Mouse (Mus musculus): ENCODE measurements at regions not wholly inside any gene's neighbourhood (a gene's known extent, or its start where the extent isn't known, plus 50 kb on each side); places are given as distances from the start of the nearest gene placed in this dataset.

DNA sequence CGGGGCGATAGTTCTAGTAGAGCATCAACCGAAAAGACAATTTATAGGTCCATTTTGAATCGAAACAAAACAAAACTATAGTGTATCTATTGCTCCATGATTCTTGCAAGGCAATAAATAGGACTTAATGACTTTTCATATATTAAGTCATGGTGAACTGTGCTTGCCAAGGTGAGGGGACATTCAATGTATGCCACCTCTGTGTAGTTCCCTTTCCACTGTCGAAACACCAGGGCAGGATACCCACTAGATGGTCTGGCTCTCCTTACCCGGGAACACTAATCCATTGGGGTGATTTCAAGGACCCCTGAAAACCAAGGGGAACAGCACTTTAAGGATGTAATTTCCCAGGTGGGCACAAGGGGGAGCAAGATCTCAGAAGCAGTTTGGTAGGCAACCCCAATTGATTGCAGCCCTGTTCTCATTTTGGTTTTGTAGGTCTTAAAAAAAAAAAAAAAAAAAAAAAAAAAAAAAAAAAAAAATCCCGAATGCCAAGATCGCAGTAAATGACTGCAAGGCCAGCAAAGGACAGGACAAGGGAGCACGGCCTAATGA, 96.9 kb upstream of the L3mbtl4 start:
- no peak for ATAC-seq

DNA sequence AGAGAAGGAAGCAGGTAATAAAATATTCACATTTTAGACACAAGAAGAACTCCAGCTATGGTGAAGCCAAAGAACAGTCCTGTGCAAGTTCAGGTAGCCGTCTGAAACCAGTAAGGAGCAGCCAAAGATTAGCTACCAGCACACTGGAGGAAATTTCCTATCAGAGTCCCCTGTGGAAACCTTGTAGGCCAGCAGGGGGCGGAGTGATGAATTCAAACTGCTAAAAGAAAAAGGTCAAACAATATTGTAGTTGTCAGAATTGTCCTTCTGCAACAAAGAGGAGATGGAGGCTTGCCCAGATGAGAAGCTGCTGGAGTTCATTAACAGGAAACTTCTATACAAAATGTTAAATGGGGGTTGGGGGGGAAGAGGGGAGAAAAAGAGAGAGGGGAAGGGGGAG, 95.8 kb upstream of the L3mbtl4 start:
- Histone ChIP-seq H3K27me3 (replicated peaks; ENCODE audit: control insufficient read depth, insufficient read depth, low read length) (no peaks in the 10 kb centered on the region), H3K4me3 (ENCODE audit: low read length) (no peak overlapping the region), H3K27ac (ENCODE audit: low read length) (no peak overlapping the region), H3K9me3 (ENCODE audit: control insufficient read depth, low read length) (no peaks in the 10 kb centered on the region), H3K4me2 (ENCODE audit: low read depth, low read length) (no peak overlapping the region), H3K9ac (ENCODE audit: low read depth, low read length) (no peak overlapping the region), H3K4me1 (ENCODE audit: control insufficient read depth, insufficient read depth, low read length) (no peaks in the 10 kb centered on the region), H3K36me3 (ENCODE audit: control insufficient read depth, insufficient read depth, low read length) (no peaks in the 10 kb centered on the region)
- ATAC-seq = no peak
- WGBS = 26% methylated on average over 2 of the region's 2 CpGs

More for the DNA sequence above, 96.9 kb upstream of the L3mbtl4 start:
- no peaks in the 10 kb centered on the region for H3K4me1 ChIP-seq (ENCODE audit: control insufficient read depth, insufficient read depth, low read length)
- H3K9me3 ChIP-seq (ENCODE audit: control insufficient read depth, low read length) = no peaks in the 10 kb centered on the region
- 61% methylated on average over 9 of the region's 9 CpGs for WGBS
- H3K9ac ChIP-seq (ENCODE audit: low read depth, low read length) = no peak overlapping the region
- no peak overlapping the region for H3K27ac ChIP-seq (ENCODE audit: low read length)
- no peak overlapping the region for H3K4me2 ChIP-seq (ENCODE audit: low read depth, low read length)
- H3K36me3 ChIP-seq (ENCODE audit: control insufficient read depth, insufficient read depth, low read length) = no peaks in the 10 kb centered on the region
- H3K4me3 ChIP-seq (ENCODE audit: low read length) = no peak overlapping the region
- no peaks in the 10 kb centered on the region for H3K27me3 ChIP-seq (replicated peaks; ENCODE audit: control insufficient read depth, insufficient read depth, low read length)

GRCm38 (mm10) chr17:68185385-68185784, 88.2 kb upstream of the L3mbtl4 start:
- Histone ChIP-seq H3K36me3 (ENCODE audit: control insufficient read depth, insufficient read depth, low read length) (no peaks in the 10 kb centered on the region), H3K9me3 (ENCODE audit: control insufficient read depth, low read length) (no peaks in the 10 kb centered on the region), H3K9ac (ENCODE audit: low read depth, low read length) (no peak overlapping the region), H3K27ac (ENCODE audit: low read length) (no peak overlapping the region), H3K4me3 (ENCODE audit: low read length) (no peak overlapping the region), H3K4me2 (ENCODE audit: low read depth, low read length) (no peak overlapping the region), H3K27me3 (replicated peaks; ENCODE audit: control insufficient read depth, insufficient read depth, low read length) (no peaks in the 10 kb centered on the region), H3K4me1 (ENCODE audit: control insufficient read depth, insufficient read depth, low read length) (no peaks in the 10 kb centered on the region)
- 36% methylated on average over 2 of the region's 2 CpGs for WGBS
- ATAC-seq = no peak; the same call in 1 of the 2 replicates

DNA sequence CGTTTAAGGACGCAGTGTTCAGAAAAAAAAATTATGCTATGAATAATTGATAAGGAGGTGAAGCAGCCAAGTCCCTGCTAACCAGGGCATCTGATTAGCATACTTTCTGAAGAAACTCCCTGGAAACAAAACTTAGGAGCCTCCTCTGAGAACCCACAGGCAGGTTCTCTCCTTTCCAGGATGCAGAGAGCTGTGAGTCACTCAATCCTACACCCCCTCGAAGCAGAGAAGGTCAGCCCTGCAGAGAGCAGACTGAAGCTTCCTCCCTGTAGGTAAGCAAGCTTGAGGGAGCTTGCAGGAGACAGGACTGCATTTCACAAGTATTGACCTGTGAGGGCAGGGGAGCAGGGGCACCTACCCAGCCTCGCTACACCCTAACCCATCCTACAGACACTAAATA, 83.7 kb upstream of the L3mbtl4 start:
- ATAC-seq = no peak
- H3K4me2 ChIP-seq (ENCODE audit: low read depth, low read length) = no peak overlapping the region
- no peaks in the 10 kb centered on the region for H3K36me3 ChIP-seq (ENCODE audit: control insufficient read depth, insufficient read depth, low read length)
- no peak overlapping the region for H3K9ac ChIP-seq (ENCODE audit: low read depth, low read length)
- H3K9me3 ChIP-seq (ENCODE audit: control insufficient read depth, low read length) = no peaks in the 10 kb centered on the region
- WGBS = 83% methylated on average over 4 of the region's 4 CpGs
- H3K4me3 ChIP-seq (ENCODE audit: low read length) = no peak overlapping the region
- H3K27me3 ChIP-seq (replicated peaks; ENCODE audit: control insufficient read depth, insufficient read depth, low read length) = no peaks in the 10 kb centered on the region
- no peak overlapping the region for H3K27ac ChIP-seq (ENCODE audit: low read length)
- H3K4me1 ChIP-seq (ENCODE audit: control insufficient read depth, insufficient read depth, low read length) = no peaks in the 10 kb centered on the region

- Histone ChIP-seq H3K9me3 (ENCODE audit: control insufficient read depth, low read length) (no peaks in the 10 kb centered on the region), H3K27me3 (replicated peaks; ENCODE audit: control insufficient read depth, insufficient read depth, low read length) (no peaks in the 10 kb centered on the region), H3K36me3 (ENCODE audit: control insufficient read depth, insufficient read depth, low read length) (no peaks in the 10 kb centered on the region), H3K4me3 (ENCODE audit: low read length) (no peak overlapping the region), H3K27ac (ENCODE audit: low read length) (no peak overlapping the region), H3K4me2 (ENCODE audit: low read depth, low read length) (no peak overlapping the region), H3K9ac (ENCODE audit: low read depth, low read length) (no peak overlapping the region), H3K4me1 (ENCODE audit: control insufficient read depth, insufficient read depth, low read length) (peaks cover 1% of the 10 kb centered on the region; the same call in 1 of the 2 replicates)
- ATAC-seq = no peak
- WGBS = 87% methylated on average over 4 of the region's 4 CpGs
Observed at GRCm38 (mm10) chr17:68205545-68205944, 68.1 kb upstream of the L3mbtl4 start.

- ATAC-seq = no peak
- Histone ChIP-seq H3K4me1 (ENCODE audit: control insufficient read depth, insufficient read depth, low read length) (peaks cover 4% of the 10 kb centered on the region; the same call in 1 of the 2 replicates), H3K36me3 (ENCODE audit: control insufficient read depth, insufficient read depth, low read length) (no peaks in the 10 kb centered on the region), H3K9ac (ENCODE audit: low read depth, low read length) (no peak overlapping the region), H3K4me2 (ENCODE audit: low read depth, low read length) (no peak overlapping the region), H3K4me3 (ENCODE audit: low read length) (no peak overlapping the region), H3K27ac (ENCODE audit: low read length) (no peak overlapping the region), H3K9me3 (ENCODE audit: control insufficient read depth, low read length) (no peaks in the 10 kb centered on the region), H3K27me3 (replicated peaks; ENCODE audit: control insufficient read depth, insufficient read depth, low read length) (no peaks in the 10 kb centered on the region)
- 52% methylated on average over 2 of the region's 2 CpGs for WGBS
Observed at GRCm38 (mm10) chr17:68208837-68209236, 64.8 kb upstream of the L3mbtl4 start.

- Histone ChIP-seq H3K4me1 (ENCODE audit: control insufficient read depth, insufficient read depth, low read length) (peaks cover 4% of the 10 kb centered on the region; the same call in 1 of the 2 replicates), H3K9me3 (ENCODE audit: control insufficient read depth, low read length) (no peaks in the 10 kb centered on the region), H3K9ac (ENCODE audit: low read depth, low read length) (no peak overlapping the region), H3K27ac (ENCODE audit: low read length) (no peak overlapping the region), H3K4me3 (ENCODE audit: low read length) (peak overlapping the region; percentile 24), H3K4me2 (ENCODE audit: low read depth, low read length) (peak overlapping the region; percentile 43), H3K36me3 (ENCODE audit: control insufficient read depth, insufficient read depth, low read length) (no peaks in the 10 kb centered on the region), H3K27me3 (replicated peaks; ENCODE audit: control insufficient read depth, insufficient read depth, low read length) (no peaks in the 10 kb centered on the region)
- 18% methylated on average over 14 of the region's 14 CpGs for WGBS
- peak; percentile 94 for ATAC-seq
Observed at GRCm38 (mm10) chr17:68210313-68211254, 63.0 kb upstream of the L3mbtl4 start.

GRCm38 (mm10) chr17:68218246-68218645, 55.4 kb upstream of the L3mbtl4 start:
- no peak for ATAC-seq
- H3K36me3 ChIP-seq (ENCODE audit: control insufficient read depth, insufficient read depth, low read length) = no peaks in the 10 kb centered on the region
- H3K27ac ChIP-seq (ENCODE audit: low read length) = no peak overlapping the region
- no peak overlapping the region for H3K4me2 ChIP-seq (ENCODE audit: low read depth, low read length)
- WGBS = 73% methylated on average over 4 of the region's 4 CpGs
- H3K4me3 ChIP-seq (ENCODE audit: low read length) = no peak overlapping the region
- no peaks in the 10 kb centered on the region for H3K27me3 ChIP-seq (replicated peaks; ENCODE audit: control insufficient read depth, insufficient read depth, low read length)
- H3K9ac ChIP-seq (ENCODE audit: low read depth, low read length) = no peak overlapping the region
- no peaks in the 10 kb centered on the region for H3K4me1 ChIP-seq (ENCODE audit: control insufficient read depth, insufficient read depth, low read length)
- H3K9me3 ChIP-seq (ENCODE audit: control insufficient read depth, low read length) = no peaks in the 10 kb centered on the region; the same call in 1 of the 2 replicates

DNA sequence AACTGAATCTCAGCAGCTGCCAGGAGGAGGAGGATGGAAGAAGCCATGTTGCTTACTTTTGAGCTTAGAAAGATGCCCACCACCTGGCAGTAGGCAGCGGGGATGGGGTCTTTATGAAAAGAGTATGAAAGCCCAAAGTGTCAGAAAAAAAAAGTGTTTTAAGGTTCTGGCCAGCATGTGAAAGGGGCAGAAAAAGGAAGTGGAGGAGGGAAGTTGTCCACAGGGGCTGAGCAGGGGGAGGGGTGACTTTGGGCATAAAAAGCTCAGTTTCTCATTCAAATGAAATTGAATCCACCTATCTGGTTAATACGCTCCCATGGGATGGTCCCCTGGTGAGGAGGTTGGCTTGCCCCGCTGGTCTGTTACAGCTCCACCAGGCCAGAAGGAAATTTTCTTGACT, 50.4 kb upstream of the L3mbtl4 start:
- ATAC-seq = no peak
- Histone ChIP-seq H3K36me3 (ENCODE audit: control insufficient read depth, insufficient read depth, low read length) (no peaks in the 10 kb centered on the region), H3K27me3 (replicated peaks; ENCODE audit: control insufficient read depth, insufficient read depth, low read length) (no peaks in the 10 kb centered on the region), H3K4me1 (ENCODE audit: control insufficient read depth, insufficient read depth, low read length) (no peaks in the 10 kb centered on the region), H3K9me3 (ENCODE audit: control insufficient read depth, low read length) (peaks cover 7% of the 10 kb centered on the region), H3K4me3 (ENCODE audit: low read length) (no peak overlapping the region), H3K9ac (ENCODE audit: low read depth, low read length) (no peak overlapping the region), H3K4me2 (ENCODE audit: low read depth, low read length) (no peak overlapping the region), H3K27ac (ENCODE audit: low read length) (no peak overlapping the region)
- WGBS = 98% methylated on average over 3 of the region's 3 CpGs
